Mouse (Mus musculus) spleen, adult 12 weeks (tissue): ENCODE measurements around the gene Bend6.
"Not testable (repeated sequence)": the region's sequence is repeated elsewhere in the genome, so short reads cannot be mapped to it uniquely, and the experiment has no call there.

ENCODE experiments used
- DNase-seq: peaks from one replicate; pipeline ENCODE4 v3.0.0; 2022; ENCODE audit warnings: low spot score

The Bend6 gene

GRCm38 (mm10) chr1:33906927-33907326 lies 689 bp downstream of the Bend6 start:
- no peak for DNase-seq

GRCm38 (mm10) chr1:33906216-33906615 lies 1.4 kb downstream of the Bend6 start:
- no peak for DNase-seq

- no peak for DNase-seq
These were observed 4.0 kb downstream of the Bend6 start for GRCm38 (mm10) chr1:33903587-33903986.

- no peak for DNase-seq
These were observed 7.4 kb downstream of the Bend6 start for GRCm38 (mm10) chr1:33900175-33900574.

- DNase-seq: no peak
These were observed 9.2 kb downstream of the Bend6 start for GRCm38 (mm10) chr1:33898373-33898772.

- DNase-seq: no peak
These were observed 10.2 kb downstream of the Bend6 start for GRCm38 (mm10) chr1:33897426-33897825.

- DNase-seq: no peak
These were observed 10.9 kb downstream of the Bend6 start for GRCm38 (mm10) chr1:33896666-33897065.

GRCm38 (mm10) chr1:33896116-33896515 lies 11.5 kb downstream of the Bend6 start:
- no peak for DNase-seq

GRCm38 (mm10) chr1:33892784-33893183 lies 14.8 kb downstream of the Bend6 start:
- DNase-seq: no peak

- no peak for DNase-seq
These were observed 24.3 kb downstream of the Bend6 start for GRCm38 (mm10) chr1:33883102-33883839.

GRCm38 (mm10) chr1:33878170-33878569 lies 29.4 kb downstream of the Bend6 start:
- no peak for DNase-seq

GRCm38 (mm10) chr1:33876416-33876815 lies 31.2 kb downstream of the Bend6 start:
- DNase-seq: no peak

GRCm38 (mm10) chr1:33875691-33876090 lies 31.9 kb downstream of the Bend6 start:
- DNase-seq: no peak

- DNase-seq: no peak
These were observed 34.1 kb downstream of the Bend6 start for GRCm38 (mm10) chr1:33873561-33873960.

GRCm38 (mm10) chr1:33869437-33869836 lies 38.2 kb downstream of the Bend6 start:
- no peak for DNase-seq

- DNase-seq: no peak
These were observed 38.6 kb downstream of the Bend6 start for GRCm38 (mm10) chr1:33869031-33869430.

- DNase-seq: no peak
These were observed 60.8 kb downstream of the Bend6 start for GRCm38 (mm10) chr1:33846807-33847206.

- DNase-seq: no peak
These were observed 63.8 kb downstream of the Bend6 start for GRCm38 (mm10) chr1:33843823-33844222.

GRCm38 (mm10) chr1:33838952-33839351 lies 68.7 kb downstream of the Bend6 start:
- not testable (repeated sequence) for DNase-seq

- DNase-seq: no peak
These were observed 77.0 kb downstream of the Bend6 start for GRCm38 (mm10) chr1:33830586-33830985.

- no peak for DNase-seq
These were observed 89.7 kb downstream of the Bend6 start for GRCm38 (mm10) chr1:33817931-33818330.

- peak; percentile 78 for DNase-seq
These were observed 93.5 kb downstream of the Bend6 start, which contains the start of gene Zfp451 for GRCm38 (mm10) chr1:33813868-33814794. Gene Zfp451 (minus strand): TSS chr1:33814595.

GRCm38 (mm10) chr1:33813495-33813867 lies 94.1 kb downstream of the Bend6 start:
- peak; percentile 3 for DNase-seq
